Mouse (Mus musculus) mouse embryonic stem cell (cell line): ENCODE results near the gene Atf1.

Source experiments
- in situ Hi-C, 2 experiments: fragments of 300-500 bp; cut with MboI; formaldehyde crosslinking; loops; 1 replicate in 1 of 2; 3 replicates in 1 of 2; pipeline ENCODE4 v1.14.3; 2019 to 2020; ENCODE audit warnings: low sequenced_read_pairs in 2 of 2, low pct_unique_long_range_greater_than_20kb in 1 of 2, mixed read lengths in 1 of 2; ENCODE audit not compliant: unreplicated experiment in 1 of 2

Atf1 gene

GRCm38 (mm10) chr15:100277586-100277985 is 50.0 kb downstream of the Atf1 start:
- in situ Hi-C loops: no loop called here

GRCm38 (mm10) chr15:100280626-100281025 is 53.0 kb downstream of the Atf1 start, which contains the start of gene Tmprss12:
Gene Tmprss12 (plus strand): TSS chr15:100280837.
- in situ Hi-C loops: no loop called here

- in situ Hi-C loops: no loop called here
Observed at GRCm38 (mm10) chr15:100288980-100289379, 61.4 kb downstream of the Atf1 start.

GRCm38 (mm10) chr15:100290858-100291257 is 63.2 kb downstream of the Atf1 start:
- in situ Hi-C loops: no loop called here

- in situ Hi-C loops: no loop called here
Observed at GRCm38 (mm10) chr15:100292326-100292725, 64.7 kb downstream of the Atf1 start.

- in situ Hi-C loops: no loop called here
Observed at GRCm38 (mm10) chr15:100297856-100298255, 70.2 kb downstream of the Atf1 start.

- in situ Hi-C loops: loop anchor here (10.0 to 25.0 kb wide), 2 partner anchors 56 to 263 kb away; partner anchors contain the start of gene Dip2b (in 1 of the 2)
Observed at GRCm38 (mm10) chr15:100300499-100300898, 72.9 kb downstream of the Atf1 start.

GRCm38 (mm10) chr15:100301556-100301955 is 73.9 kb downstream of the Atf1 start:
- in situ Hi-C loops: loop anchor here (10.0 to 25.0 kb wide), 2 partner anchors 57 to 264 kb away; partner anchors contain the start of gene Dip2b (in 1 of the 2)

GRCm38 (mm10) chr15:100303428-100304018 is 75.9 kb downstream of the Atf1 start:
- in situ Hi-C loops: loop anchor here (10.0 to 25.0 kb wide), 2 partner anchors 59 to 266 kb away; partner anchors contain the start of gene Dip2b (in 1 of the 2)

- in situ Hi-C loops: loop anchor here (10.0 to 25.0 kb wide), 2 partner anchors 60 to 267 kb away; partner anchors contain the start of gene Dip2b (in 1 of the 2)
Observed at GRCm38 (mm10) chr15:100304019-100304991, 76.7 kb downstream of the Atf1 start, which contains the start of gene Mettl7a1. Gene Mettl7a1 (plus strand): TSS chr15:100304140.

- in situ Hi-C loops: loop anchor here (10.0 to 25.0 kb wide), 2 partner anchors 61 to 269 kb away; partner anchors contain the start of gene Dip2b (in 1 of the 2)
Observed at GRCm38 (mm10) chr15:100306201-100306600, 78.6 kb downstream of the Atf1 start.

- in situ Hi-C loops: loop anchor here (10.0 to 25.0 kb wide), 2 partner anchors 63 to 270 kb away; partner anchors contain the start of gene Dip2b (in 1 of the 2)
Observed at GRCm38 (mm10) chr15:100307438-100308096, 79.9 kb downstream of the Atf1 start.
